Mouse (Mus musculus) 3134 (cell line): ENCODE results near the gene Unc13d.
"Not testable (repeated sequence)": the region's sequence is repeated elsewhere in the genome, so short reads cannot be mapped to it uniquely, and the experiment has no call there.

Experiments used
- DNase-seq: peaks from one replicate; pipeline ENCODE4 v3.0.0-alpha.2; 2011; ENCODE audit warnings: low spot score; ENCODE audit not compliant: insufficient read length; ENCODE audit errors: extremely low read depth

Gene Unc13d

GRCm38 (mm10) chr11:116100839-116101238 is 23.1 kb upstream of the Unc13d start:
- DNase-seq, result no peak

GRCm38 (mm10) chr11:116100385-116100784 is 22.6 kb upstream of the Unc13d start:
- DNase-seq, result peak; percentile 62

- DNase-seq, result no peak
These were observed 21.7 kb upstream of the Unc13d start for GRCm38 (mm10) chr11:116099462-116099861.

GRCm38 (mm10) chr11:116098711-116099460 is 21.1 kb upstream of the Unc13d start:
- no peak for DNase-seq

GRCm38 (mm10) chr11:116096213-116097108 is 18.7 kb upstream of the Unc13d start:
- no peak for DNase-seq

GRCm38 (mm10) chr11:116095573-116095972 is 17.8 kb upstream of the Unc13d start:
- DNase-seq, result no peak

GRCm38 (mm10) chr11:116093771-116094565 is 16.2 kb upstream of the Unc13d start:
- no peak for DNase-seq

- DNase-seq, result not testable (repeated sequence)
These were observed 15.2 kb upstream of the Unc13d start for GRCm38 (mm10) chr11:116092959-116093358.

- no peak for DNase-seq
These were observed 13.8 kb upstream of the Unc13d start for GRCm38 (mm10) chr11:116091591-116091990.

- no peak for DNase-seq
These were observed 11.8 kb upstream of the Unc13d start for GRCm38 (mm10) chr11:116089545-116089944.

GRCm38 (mm10) chr11:116088741-116089394 is 11.1 kb upstream of the Unc13d start:
- no peak for DNase-seq

- DNase-seq, result no peak
These were observed 10.4 kb upstream of the Unc13d start for GRCm38 (mm10) chr11:116088188-116088587.

GRCm38 (mm10) chr11:116087194-116088130 is 9.7 kb upstream of the Unc13d start:
- peak; percentile 83 for DNase-seq

- DNase-seq, result peak; percentile 97
These were observed 8.8 kb upstream of the Unc13d start, which contains the start of gene Wbp2 for GRCm38 (mm10) chr11:116086258-116087193. TSS of gene Wbp2 (minus strand) at chr11:116086995.

GRCm38 (mm10) chr11:116084166-116084565 is 6.4 kb upstream of the Unc13d start:
- no peak for DNase-seq

GRCm38 (mm10) chr11:116083096-116083672 is 5.4 kb upstream of the Unc13d start:
- DNase-seq, result no peak

GRCm38 (mm10) chr11:116081081-116081480 is 3.3 kb upstream of the Unc13d start:
- DNase-seq, result no peak

- DNase-seq, result peak; percentile 73
These were observed 1.8 kb upstream of the Unc13d start for GRCm38 (mm10) chr11:116079511-116079910.
